Comparison of ENCODE assay signal across 9 mouse cellular contexts in genomic region chr4:101069154-101069971, GRCm38 (mm10). TPM values are rescaled to one million over a fixed set of nuclear protein-coding genes. Genes with fewer than 3 reads are reported as not detected.
A peak's percentile ranks its signal among the peaks of the same experiment; 100 is the strongest.
DNase-seq lines count a peak whose midpoint lies in the region; ATAC-seq lines count a peak whose summit lies in the region.
"Had no signal": no experiment of that assay in that cellular context is flagged by ENCODE, and none has a peak within 500 bp of the region (broad histone marks: within the 10 kb centered on the region; RNA-seq: fewer than 3 reads in every experiment).

No protein-coding gene starts in this region.

- H3K4me3 ChIP-seq in brown adipose tissue, adult 24 weeks (ENCODE audit: insufficient read depth, low read depth, low read length) = peak overlapping the region; percentile 38
- peak overlapping the region; percentile 70 for H3K4me3 ChIP-seq in forebrain, embryonic 14.5 days (ENCODE audit: low read depth, low read length)
- H3K4me3 ChIP-seq: myocyte had no signal

- peak overlapping the region; percentile 97 for H3K4me2 ChIP-seq in forebrain, embryonic 14.5 days (ENCODE audit: low read length)

- H3K9me3 ChIP-seq in forebrain, embryonic 14.5 days (replicated peaks; ENCODE audit: control insufficient read depth, low read length) = no peaks in the 10 kb centered on the region

- H3K27me3 ChIP-seq in forebrain, embryonic 14.5 days (replicated peaks; ENCODE audit: control insufficient read depth, insufficient read depth, low read length) = no peaks in the 10 kb centered on the region

- peak; percentile 66 for ATAC-seq in forebrain, embryonic 14.5 days
- peak; percentile 29 to 47 for ATAC-seq in hematopoietic stem cell, adult 5-6 weeks (replicated peaks in 1 of 2; ENCODE audit: insufficient read depth in 1 of 2, low FRiP score in 2 of 2, low TSS enrichment in 1 of 2, low read depth in 1 of 2, poor library complexity in 2 of 2, severe bottlenecking in 2 of 2)
- ATAC-seq in erythroid progenitor cell, adult 5-6 weeks (replicated peaks; ENCODE audit: low FRiP score, poor library complexity, severe bottlenecking) = no peak

- H3K27ac ChIP-seq in brown adipose tissue, adult 24 weeks (replicated peaks; ENCODE audit: low read depth, low read length) = no peak overlapping the region
- H3K27ac ChIP-seq in forebrain, embryonic 14.5 days (ENCODE audit: low read depth, low read length) = no peak overlapping the region

- H3K4me1 ChIP-seq in brown adipose tissue, adult 24 weeks (ENCODE audit: control insufficient read depth, insufficient read depth, insufficient read length, low read length) = no peaks in the 10 kb centered on the region
- no peaks in the 10 kb centered on the region for H3K4me1 ChIP-seq in forebrain, embryonic 14.5 days (ENCODE audit: control insufficient read depth, insufficient read depth, low read length)

- H3K36me3 ChIP-seq in forebrain, embryonic 14.5 days (ENCODE audit: control insufficient read depth, insufficient read depth, low read length) = no peaks in the 10 kb centered on the region

- peak; percentile 45 for DNase-seq in ES-CJ7 (ENCODE audit: low read depth, low spot score)
- peak; percentile 57 for DNase-seq in forebrain, embryonic 14.5 days (ENCODE audit: low spot score)
- DNase-seq in layer of hippocampus, postnatal 36 days = peak; percentile 22 to 34
- peak; percentile 42 for DNase-seq in lung, postnatal 36 days
- peak; percentile 21 to 41 for DNase-seq in right cerebral cortex, adult 2 months (ENCODE audit: low spot score in 2 of 2)

- WGBS in forebrain, embryonic 14.5 days = 3% methylated on average over 54 of the region's 55 CpGs

- peak overlapping the region; percentile 74 for H3K9ac ChIP-seq in forebrain, embryonic 14.5 days (ENCODE audit: low read length)

RNA-seq across cellular contexts. Expression of gene Raver2, which starts 0.6 kb away (rescaled TPM):
- polyA plus RNA-seq in brown adipose tissue, adult 24 weeks (2012; ENCODE audit: insufficient read depth, insufficient read length, missing spikeins) = 2.8 and 4.3 TPM in 2 replicates
- polyA plus RNA-seq in forebrain, embryonic 14.5 days (2014; fragmentation: Nextera tagmentation; extraction: Ambion mirVana) = 5.4 and 6.3 TPM in 2 replicates
- 5.8 and 8.2 TPM in 2 replicates for total RNA-seq in hematopoietic stem cell, adult 5-6 weeks (2017)
- 10 to 100 TPM; 51.3 to 52.5 TPM for total RNA-seq in layer of hippocampus, postnatal 36 days (2021)
- total RNA-seq in erythroid progenitor cell, adult 5-6 weeks (2015; ENCODE audit: low replicate concordance) = not detected in 2 replicates
- total RNA-seq in erythroid progenitor cell, adult 5-6 weeks (2017; ENCODE audit: low replicate concordance) = 0.26 TPM in 1 of 2 replicates, not detected in the other

RNA-seq across cellular contexts. Expression of gene Gm10577, which starts 48.9 kb away (rescaled TPM):
- polyA plus RNA-seq in brown adipose tissue, adult 24 weeks (2012; ENCODE audit: insufficient read depth, insufficient read length, missing spikeins) = not detected in 2 replicates
- not detected in 2 replicates for polyA plus RNA-seq in forebrain, embryonic 14.5 days (2014; fragmentation: Nextera tagmentation; extraction: Ambion mirVana)
- total RNA-seq in hematopoietic stem cell, adult 5-6 weeks (2017) = not detected in 2 replicates
- total RNA-seq in layer of hippocampus, postnatal 36 days (2021) = not detected
- not detected in 2 replicates for total RNA-seq in erythroid progenitor cell, adult 5-6 weeks (2015; ENCODE audit: low replicate concordance)
- not detected in 2 replicates for total RNA-seq in erythroid progenitor cell, adult 5-6 weeks (2017; ENCODE audit: low replicate concordance)
- polyA plus RNA-seq: myocyte had no signal
